Mouse (Mus musculus): ENCODE results near the gene Mdm4.

GRCm38 (mm10) chr1:133021391-133021790, 9.0 kb downstream of the Mdm4 start:
- TF ChIP-seq POLR2A (IDR thresholded peaks at IDR 0.05; ENCODE audit: borderline replicate concordance, insufficient read depth, low read length) (no peak), CTCF (IDR thresholded peaks at IDR 0.05; ENCODE audit: borderline replicate concordance, insufficient read depth, low read depth, low read length) (no peak)
